Mouse (Mus musculus): ENCODE measurements at regions not wholly inside any gene's neighbourhood (a gene's known extent, or its start where the extent isn't known, plus 50 kb on each side); places are given as distances from the start of the nearest gene placed in this dataset.

GRCm38 (mm10) chr1:73257263-73257662 is 241.6 kb upstream of the Tnp1 start:
- ATAC-seq (ENCODE audit: poor library complexity, severe bottlenecking) = no peak

- no peak for ATAC-seq (ENCODE audit: poor library complexity, severe bottlenecking)
Observed at GRCm38 (mm10) chr1:73251911-73252356, 236.2 kb upstream of the Tnp1 start.

DNA sequence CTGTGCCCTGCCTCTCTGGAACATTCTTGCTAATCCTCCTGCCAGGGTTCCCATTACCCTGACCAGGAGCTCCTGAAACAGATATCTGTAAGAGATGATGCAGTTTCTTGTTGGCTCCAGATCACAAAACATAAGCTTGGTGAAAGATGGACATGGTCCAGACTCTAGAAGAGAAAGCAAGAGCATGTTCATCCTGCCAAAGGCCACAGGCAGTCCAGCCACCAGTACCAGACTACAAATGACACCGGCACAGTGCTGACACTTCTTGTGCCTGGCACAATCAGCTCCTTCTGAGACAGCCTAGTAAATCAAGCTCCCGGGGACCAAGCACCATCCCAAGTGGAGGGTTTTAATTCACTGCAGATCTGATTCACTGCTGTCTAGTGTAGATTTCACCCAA is 228.3 kb upstream of the Tnp1 start:
- ATAC-seq (ENCODE audit: poor library complexity, severe bottlenecking) = no peak

DNA sequence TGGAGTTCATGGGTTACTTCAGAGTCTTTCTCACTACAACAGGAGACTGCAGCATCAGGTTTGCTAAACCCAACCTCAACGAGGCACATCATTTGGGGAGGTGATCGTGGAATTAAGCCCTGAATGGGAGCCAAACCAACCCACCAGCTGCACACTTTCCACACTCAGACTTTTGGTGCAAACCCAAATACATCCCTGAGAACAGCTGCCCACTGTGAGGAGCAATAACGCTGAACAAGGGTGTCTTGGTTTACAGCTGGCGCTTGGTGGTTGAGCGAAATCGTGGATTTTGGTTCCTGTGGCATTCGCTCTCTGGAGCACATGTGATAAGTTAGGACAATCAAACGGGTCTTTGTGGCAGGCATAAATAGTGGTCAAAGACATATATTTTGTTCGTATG is 226.6 kb upstream of the Tnp1 start:
- no peak for ATAC-seq (ENCODE audit: poor library complexity, severe bottlenecking)

- no peak for ATAC-seq (ENCODE audit: poor library complexity, severe bottlenecking)
Observed at GRCm38 (mm10) chr1:73236867-73237266, 221.2 kb upstream of the Tnp1 start.

DNA sequence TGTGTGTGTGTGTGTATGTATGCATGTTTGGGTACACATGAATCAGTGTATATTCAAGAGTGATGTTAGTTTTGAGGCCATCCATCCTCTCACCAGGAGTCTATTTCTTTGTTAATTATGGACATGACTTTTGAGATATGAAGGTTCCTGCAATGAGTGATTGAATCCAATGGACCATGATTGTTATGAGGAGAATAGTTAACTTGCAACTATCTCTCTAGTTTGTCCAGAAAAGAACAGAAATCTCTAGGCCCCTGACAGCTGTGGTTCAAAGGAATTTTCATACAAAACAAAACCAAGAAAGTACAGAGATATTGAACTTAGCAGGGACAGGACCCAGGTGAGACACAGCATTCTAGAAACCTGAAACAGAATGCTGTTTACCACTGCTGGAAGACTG is 217.9 kb upstream of the Tnp1 start:
- ATAC-seq (ENCODE audit: poor library complexity, severe bottlenecking) = no peak

- ATAC-seq (ENCODE audit: poor library complexity, severe bottlenecking) = no peak
Observed at GRCm38 (mm10) chr1:73233041-73233440, 217.3 kb upstream of the Tnp1 start.

DNA sequence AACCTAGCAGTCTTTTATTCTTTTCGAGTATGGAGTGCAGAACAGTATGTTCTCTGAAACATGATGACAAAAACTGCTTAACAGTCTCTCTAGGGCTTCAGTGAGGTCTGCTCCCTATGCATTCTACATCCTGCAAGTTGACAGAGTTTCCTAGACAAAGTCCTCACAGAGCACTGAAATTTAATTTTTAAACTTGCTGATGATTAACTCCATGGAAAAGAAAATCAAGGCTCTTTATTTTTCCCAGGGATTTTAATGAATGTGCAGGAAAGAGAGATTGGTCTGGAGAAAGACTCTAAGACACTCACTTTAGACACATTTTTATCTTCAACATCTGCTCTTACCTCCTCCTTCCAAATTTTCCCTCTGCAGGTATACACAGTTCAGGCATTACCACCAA is 214.9 kb upstream of the Tnp1 start:
- ATAC-seq (ENCODE audit: poor library complexity, severe bottlenecking) = no peak

DNA sequence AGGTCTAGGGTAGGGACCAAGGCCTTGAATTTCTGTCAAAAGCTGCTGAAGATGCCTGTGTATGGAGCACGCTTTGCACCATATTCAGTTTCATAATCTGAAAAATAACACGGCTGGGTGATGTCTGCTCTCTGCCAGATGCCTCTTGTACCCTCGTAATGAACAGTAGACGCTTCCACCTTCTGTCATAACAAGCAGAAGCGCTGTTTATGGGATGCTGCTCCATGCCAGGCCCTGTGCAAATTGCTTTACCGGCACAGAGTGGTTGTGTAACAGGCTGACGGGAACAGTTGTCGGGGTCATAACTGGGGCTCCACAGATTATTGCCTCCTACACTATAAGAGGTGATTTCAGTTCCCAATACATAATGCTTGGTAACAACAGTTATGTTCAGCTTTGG is 211.5 kb upstream of the Tnp1 start:
- ATAC-seq (ENCODE audit: poor library complexity, severe bottlenecking) = no peak

DNA sequence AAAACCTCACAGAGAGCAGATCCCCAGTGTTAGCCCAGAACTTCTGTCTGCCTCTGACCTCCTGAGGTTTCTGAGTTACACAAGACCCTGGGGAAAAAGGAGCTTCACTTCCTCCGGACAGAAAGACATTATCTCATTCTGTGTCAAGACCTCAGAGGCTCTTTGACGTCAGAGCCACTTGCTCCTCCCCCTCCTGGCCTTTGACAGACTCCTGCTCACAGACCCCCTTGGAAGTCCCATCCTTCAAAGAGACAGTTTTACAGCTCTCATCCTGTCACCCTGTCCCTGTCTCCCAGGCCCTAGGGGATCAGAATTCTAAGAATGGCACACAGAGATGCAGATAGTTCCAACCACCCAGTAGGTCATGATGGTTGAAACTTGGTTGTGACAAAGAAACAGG is 206.2 kb upstream of the Tnp1 start:
- ATAC-seq (ENCODE audit: poor library complexity, severe bottlenecking) = no peak

DNA sequence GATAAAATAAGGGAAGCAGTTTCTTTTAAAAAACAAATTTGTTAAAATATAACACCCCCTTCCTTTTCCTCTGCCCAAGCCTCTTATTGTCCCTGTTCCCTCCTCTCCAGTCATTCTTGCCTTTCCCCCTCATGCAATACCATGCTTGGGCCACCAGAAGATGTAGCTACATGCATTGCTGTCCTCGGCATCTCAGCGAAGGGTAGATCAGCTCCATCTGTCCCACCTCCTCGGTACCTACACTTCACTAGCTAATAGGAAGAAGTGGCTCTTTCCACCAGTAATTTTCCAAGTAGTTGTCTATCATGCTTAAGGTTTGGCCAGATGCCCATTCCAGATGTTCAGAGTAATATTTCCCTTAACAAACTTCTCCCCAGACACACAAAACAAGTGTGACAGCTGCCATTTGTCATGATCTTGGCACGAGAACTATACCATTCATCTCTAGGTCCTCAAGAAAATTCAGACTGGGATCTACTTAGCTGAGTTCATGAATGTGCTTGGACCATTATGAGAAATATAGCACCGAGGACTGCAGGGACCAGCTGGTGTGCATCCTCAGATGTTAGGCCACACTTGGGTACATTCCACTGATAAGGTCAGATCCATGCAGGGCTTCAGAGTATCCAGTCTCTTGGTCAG is 198.7 kb upstream of the Tnp1 start:
- ATAC-seq (ENCODE audit: poor library complexity, severe bottlenecking) = no peak

DNA sequence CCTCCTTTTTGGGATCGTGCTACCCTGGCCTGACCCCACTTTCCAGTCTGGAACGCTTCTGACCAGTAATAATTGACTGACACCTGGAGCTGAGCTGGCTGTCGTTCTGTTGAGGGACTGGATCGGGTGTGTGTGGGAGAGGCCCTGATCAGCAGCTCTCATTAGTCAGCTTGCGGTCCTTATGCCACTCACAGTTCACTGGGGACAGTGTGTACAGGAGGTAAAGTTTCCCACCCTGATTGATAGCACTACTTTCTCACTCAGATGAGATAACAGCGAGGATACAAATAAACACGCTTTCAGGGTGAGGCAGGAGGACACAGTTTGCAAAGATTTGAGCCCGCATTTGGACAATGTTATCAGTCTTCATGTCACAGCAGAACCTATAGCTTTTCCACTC is 191.7 kb upstream of the Tnp1 start:
- ATAC-seq (ENCODE audit: poor library complexity, severe bottlenecking) = no peak

DNA sequence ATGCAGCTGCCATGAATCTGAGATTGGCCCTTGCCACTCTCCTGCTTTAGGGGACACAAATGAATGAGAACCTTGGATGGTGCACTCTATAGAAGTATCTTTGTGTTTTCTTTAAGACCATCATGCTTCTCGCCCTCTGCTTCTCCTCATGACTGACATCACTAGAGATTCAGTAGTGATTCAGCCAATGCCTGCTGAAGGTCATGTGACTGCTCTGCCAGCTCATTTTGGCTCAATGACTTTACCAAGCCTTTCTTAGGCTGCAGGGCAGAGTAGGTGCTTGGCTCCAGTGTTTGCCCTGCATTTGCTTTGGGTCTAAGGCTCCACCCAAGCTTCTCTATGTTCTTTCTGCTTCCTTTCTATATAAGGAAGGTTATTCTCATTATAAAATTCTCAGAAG is 190.1 kb upstream of the Tnp1 start:
- ATAC-seq (ENCODE audit: poor library complexity, severe bottlenecking) = no peak

- no peak for ATAC-seq (ENCODE audit: poor library complexity, severe bottlenecking)
Observed at GRCm38 (mm10) chr1:73200112-73200511, 184.4 kb upstream of the Tnp1 start.

GRCm38 (mm10) chr1:73190832-73191231 is 175.1 kb upstream of the Tnp1 start:
- ATAC-seq (ENCODE audit: poor library complexity, severe bottlenecking) = no peak

DNA sequence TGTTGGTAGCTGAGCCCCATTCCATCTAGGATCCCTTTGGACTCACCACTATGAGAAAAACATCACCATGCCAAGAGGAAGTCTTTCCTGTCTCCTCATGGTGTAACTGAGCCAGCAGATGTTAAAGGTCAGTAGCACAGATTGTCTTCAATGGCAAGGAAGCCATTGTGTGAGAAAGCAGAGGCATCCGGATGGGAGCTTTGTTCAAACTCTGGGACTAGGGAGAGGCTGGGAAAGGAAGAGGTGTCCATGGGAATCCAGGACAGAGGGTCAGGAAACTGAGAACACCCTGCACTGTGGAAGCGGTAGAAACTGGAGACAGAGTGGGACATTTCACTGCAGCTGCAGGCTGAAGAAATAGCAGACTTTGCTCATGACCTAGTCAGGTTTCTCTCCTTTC is 173.1 kb upstream of the Tnp1 start:
- no peak for ATAC-seq (ENCODE audit: poor library complexity, severe bottlenecking)

- no peak for ATAC-seq (ENCODE audit: poor library complexity, severe bottlenecking)
Observed at GRCm38 (mm10) chr1:73184477-73184876, 168.8 kb upstream of the Tnp1 start.

GRCm38 (mm10) chr1:73178810-73179209 is 163.1 kb upstream of the Tnp1 start:
- ATAC-seq (ENCODE audit: poor library complexity, severe bottlenecking) = no peak

- ATAC-seq (ENCODE audit: poor library complexity, severe bottlenecking) = no peak
Observed at GRCm38 (mm10) chr1:73177076-73177475, 161.4 kb upstream of the Tnp1 start.

DNA sequence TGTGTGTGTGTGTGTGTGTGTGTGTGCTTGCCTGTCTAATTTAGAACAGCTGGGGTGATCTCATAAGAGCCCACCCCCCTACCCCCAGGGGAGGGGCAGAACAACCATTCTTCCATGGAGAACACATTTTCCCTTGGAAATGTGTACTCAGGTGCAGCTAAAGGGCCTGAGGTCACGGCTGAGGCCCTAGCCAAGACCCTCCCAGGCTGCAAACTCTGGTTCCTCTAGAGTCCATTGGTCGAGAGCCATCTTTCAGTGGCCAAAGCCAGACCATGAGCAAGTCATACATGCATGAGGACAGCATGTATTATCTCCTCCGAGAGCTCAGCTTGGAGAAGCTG is 154.9 kb upstream of the Tnp1 start:
- no peak for ATAC-seq (ENCODE audit: poor library complexity, severe bottlenecking)

GRCm38 (mm10) chr1:73169929-73170667 is 154.4 kb upstream of the Tnp1 start:
- ATAC-seq (ENCODE audit: poor library complexity, severe bottlenecking) = no peak

DNA sequence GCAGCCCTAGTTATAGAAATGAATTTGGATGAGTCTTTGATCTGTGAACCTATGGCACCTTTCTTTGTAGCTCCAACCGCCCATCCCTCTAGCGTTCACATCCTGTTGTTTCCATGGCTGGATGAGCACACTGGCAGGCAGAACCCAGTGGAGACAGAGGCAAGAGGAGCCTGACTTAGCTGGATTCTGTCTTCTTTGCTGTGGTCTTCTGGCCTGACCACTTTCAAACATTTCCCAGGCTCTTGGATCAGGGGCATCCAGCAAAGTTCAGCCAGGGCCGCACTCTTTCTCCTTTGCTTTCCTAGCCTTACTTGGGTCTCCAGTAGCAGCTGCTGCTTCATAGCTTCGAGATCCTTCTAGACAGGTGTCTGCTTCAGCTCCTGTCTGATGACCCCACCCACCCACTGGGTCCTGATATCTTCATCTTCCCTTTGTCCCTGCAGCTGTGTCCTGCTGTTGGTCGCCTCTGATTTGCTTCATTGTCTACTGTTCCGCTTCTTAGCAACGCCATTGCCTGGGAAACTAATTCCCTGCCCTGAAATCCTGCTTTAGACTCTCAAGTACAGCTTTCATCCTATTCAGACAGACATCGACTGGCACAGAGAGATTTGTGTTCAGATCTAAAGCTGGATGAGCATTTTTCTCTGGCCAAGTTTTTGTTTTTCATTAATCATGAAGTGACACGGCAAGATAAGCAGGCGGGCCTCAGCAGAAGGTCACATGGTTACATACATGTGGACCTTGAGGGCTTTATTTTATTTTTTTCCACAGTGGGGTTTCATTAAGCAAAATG is 153.6 kb upstream of the Tnp1 start:
- no peak for ATAC-seq (ENCODE audit: poor library complexity, severe bottlenecking)
